Mouse (Mus musculus): ENCODE results near the gene Mterf1a. TPM values are rescaled to one million over a fixed set of nuclear protein-coding genes. Genes with fewer than 3 reads are reported as not detected.

Mterf1a gene
- polyA plus RNA-seq, 1 experiment from 2014 or later, result 9.0 TPM

Other genes with a start within 250 kb of the Mterf1a start
- gene Tmbim7, start 242.8 kb downstream of the Mterf1a start, polyA plus RNA-seq (2016; fragmentation: Nextera tagmentation; extraction: Ambion mirVana), result not detected in 2 replicates
- gene Gatad1, start 236.7 kb downstream of the Mterf1a start, polyA plus RNA-seq (2016; fragmentation: Nextera tagmentation; extraction: Ambion mirVana), result 66.3 and 71.2 TPM in 2 replicates
- 16.2 and 19.1 TPM in 2 replicates for gene Ankib1, start 91.0 kb downstream of the Mterf1a start, polyA plus RNA-seq (2016; fragmentation: Nextera tagmentation; extraction: Ambion mirVana)
- gene Krit1, start 90.7 kb downstream of the Mterf1a start, polyA plus RNA-seq (2016; fragmentation: Nextera tagmentation; extraction: Ambion mirVana), result 67.0 and 68.9 TPM in 2 replicates
- 0.11 and 0.14 TPM in 2 replicates for gene Lrrd1, start 48.8 kb downstream of the Mterf1a start, polyA plus RNA-seq (2016; fragmentation: Nextera tagmentation; extraction: Ambion mirVana)
- 158 and 178 TPM in 2 replicates for gene Akap9, start 34.1 kb upstream of the Mterf1a start, polyA plus RNA-seq (2016; fragmentation: Nextera tagmentation; extraction: Ambion mirVana)
- 86.4 and 105 TPM in 2 replicates for gene Cyp51, start 210.8 kb upstream of the Mterf1a start, polyA plus RNA-seq (2016; fragmentation: Nextera tagmentation; extraction: Ambion mirVana)